Mouse (Mus musculus) forebrain, embryonic 13.5 days (tissue): ENCODE measurements at regions not wholly inside any gene's neighbourhood (a gene's known extent, or its start where the extent isn't known, plus 50 kb on each side); places are given as distances from the start of the nearest gene placed in this dataset.
"Not testable (repeated sequence)": the region's sequence is repeated elsewhere in the genome, so short reads cannot be mapped to it uniquely, and the experiment has no call there.

Source experiments
- ATAC-seq: fragments of 200-750 bp; cut with Nextera tagmentation; 2 replicates; pipeline ENCODE4 v1.8.0; 2017
- H3K27ac ChIP-seq: fragments of 300-500 bp; sonication (generic); 2 replicates; pipeline ENCODE4 v1.5.1; 2015; ENCODE audit warnings: inconsistent platforms, mild to moderate bottlenecking, moderate library complexity
- H3K27me3 ChIP-seq: fragments of 300-500 bp; sonication (generic); 2 replicates; pipeline ENCODE4 v1.6.1; 2015; ENCODE audit warnings: mild to moderate bottlenecking, inconsistent platforms
- H3K36me3 ChIP-seq: fragments of 300-500 bp; sonication (generic); 2 replicates; pipeline ENCODE4 v1.6.1; 2015; ENCODE audit warnings: mild to moderate bottlenecking, inconsistent platforms; ENCODE audit not compliant: poor library complexity, severe bottlenecking
- H3K4me1 ChIP-seq: fragments of 300-500 bp; sonication (generic); 2 replicates; pipeline ENCODE4 v1.6.1; 2015; ENCODE audit warnings: inconsistent platforms
- H3K4me2 ChIP-seq: fragments of 300-500 bp; sonication (generic); 2 replicates; pipeline ENCODE4 v1.6.1; 2015; ENCODE audit warnings: inconsistent platforms, mild to moderate bottlenecking, moderate library complexity
- H3K4me3 ChIP-seq: fragments of 300-500 bp; sonication (generic); 2 replicates; pipeline ENCODE4 v1.5.1; 2015; ENCODE audit warnings: mild to moderate bottlenecking, inconsistent platforms
- H3K9ac ChIP-seq: fragments of 300-500 bp; sonication (generic); 2 replicates; pipeline ENCODE4 v1.6.1; 2015; ENCODE audit warnings: mild to moderate bottlenecking, inconsistent platforms
- H3K9me3 ChIP-seq: fragments of 300-500 bp; sonication (generic); replicated peaks from 2 replicates; pipeline ENCODE4 v1.6.1; 2016; ENCODE audit warnings: inconsistent platforms
- WGBS: fragments of 180-500 bp; shearing (Covaris S2); methylation state at CpG from one replicate; pipeline ENCODE4 v1.1.7; 2015; 5-methylcytosine and 5-hydroxymethylcytosine counted together

DNA sequence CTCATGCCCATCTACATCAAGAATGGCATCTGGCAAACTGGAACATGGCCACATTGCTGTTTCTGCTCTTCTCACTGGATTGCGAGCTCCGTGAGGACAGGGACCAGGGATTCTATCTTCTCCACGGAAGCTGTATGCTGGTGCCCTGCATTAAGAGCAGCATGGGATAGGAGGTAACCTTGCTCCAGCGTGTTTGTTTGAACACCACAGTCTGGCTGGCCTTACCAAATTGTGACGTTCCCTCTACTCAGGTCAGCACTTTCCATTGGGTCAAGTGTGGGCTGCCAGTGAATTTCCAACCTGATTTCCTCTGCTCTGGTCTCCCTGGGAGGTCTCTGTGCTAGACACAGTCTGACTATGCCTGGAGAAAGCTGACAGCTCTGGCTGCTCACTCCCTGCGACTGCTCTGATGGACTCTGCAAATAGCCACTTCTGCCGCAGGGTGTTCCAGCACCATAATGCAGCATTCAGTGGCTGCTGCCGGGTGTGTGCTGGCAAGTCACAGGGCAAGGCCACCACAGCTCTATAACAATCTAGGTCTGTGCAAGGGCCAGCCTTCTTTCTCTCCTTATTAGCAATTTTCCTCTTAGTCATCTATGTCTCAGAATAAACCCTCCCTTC lies 175.6 kb downstream of the Opa1 start:
- Histone ChIP-seq H3K27me3 (peaks cover 9% of the 10 kb centered on the region), H3K27ac (no peak overlapping the region), H3K4me3 (no peak overlapping the region), H3K9me3 (no peaks in the 10 kb centered on the region), H3K4me1 (0 out of 2 replicates have a peak, but pooled peaks cover 6% of the 10 kb centered on the region), H3K36me3 (no peaks in the 10 kb centered on the region), H3K9ac (0 out of 2 replicates have a peak overlapping the region, but pooled peaks have one; percentile 3), H3K4me2 (no peak overlapping the region)
- 68% methylated on average over 8 of the region's 8 CpGs for WGBS
- ATAC-seq: no peak

DNA sequence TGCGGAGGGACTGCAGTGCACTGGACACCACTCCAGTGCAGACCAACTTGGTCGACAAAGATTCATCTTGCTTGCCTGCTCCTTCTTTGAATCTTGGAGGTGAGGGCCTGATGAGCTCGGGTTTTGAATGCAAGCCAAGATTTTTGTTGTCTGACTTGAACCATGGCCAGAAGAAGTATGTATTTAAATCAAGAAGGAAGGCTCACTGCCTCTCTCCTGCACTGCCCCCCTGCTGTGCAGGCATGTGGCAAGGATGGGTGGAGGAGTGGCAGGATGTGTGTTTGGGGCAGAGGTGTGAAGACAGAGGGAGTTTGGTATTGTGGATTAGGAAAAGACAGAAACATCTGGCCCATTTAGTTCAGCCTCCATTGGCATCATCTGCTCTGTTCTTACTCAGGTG lies 179.1 kb downstream of the Opa1 start:
- Histone ChIP-seq H3K4me3 (no peak overlapping the region), H3K36me3 (no peaks in the 10 kb centered on the region), H3K9me3 (no peaks in the 10 kb centered on the region), H3K27me3 (peaks cover 15% of the 10 kb centered on the region), H3K4me2 (no peak overlapping the region), H3K27ac (no peak overlapping the region), H3K9ac (no peak overlapping the region), H3K4me1 (peaks cover 12% of the 10 kb centered on the region; the same call in 1 of the 2 replicates)
- 77% methylated on average over 3 of the region's 3 CpGs for WGBS
- ATAC-seq: no peak

DNA sequence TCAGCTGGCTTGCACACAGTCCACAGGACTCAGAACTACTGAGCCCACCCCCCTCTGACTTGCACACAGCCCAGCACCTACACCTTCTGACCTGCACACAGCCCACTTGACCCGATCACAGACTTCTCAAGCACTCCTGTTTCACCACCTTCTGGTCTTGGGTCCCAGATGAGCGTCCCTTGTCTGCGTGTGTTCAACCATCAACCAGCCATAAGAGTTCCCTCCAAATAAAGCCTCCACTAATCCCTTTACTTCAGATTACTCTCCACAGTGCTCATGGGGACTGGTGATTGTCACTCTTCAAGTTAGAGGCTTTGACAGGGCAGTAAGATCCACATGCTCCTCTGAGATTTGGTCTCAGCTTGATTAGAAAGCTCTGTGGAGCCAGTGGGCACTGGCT lies 180.3 kb downstream of the Opa1 start:
- Histone ChIP-seq H3K4me3 (no peak overlapping the region), H3K27me3 (peaks cover 15% of the 10 kb centered on the region), H3K9me3 (no peaks in the 10 kb centered on the region), H3K27ac (no peak overlapping the region), H3K36me3 (no peaks in the 10 kb centered on the region), H3K4me1 (peaks cover 12% of the 10 kb centered on the region; the same call in 1 of the 2 replicates), H3K9ac (no peak overlapping the region), H3K4me2 (no peak overlapping the region)
- 63% methylated on average over 3 of the region's 3 CpGs for WGBS
- no peak for ATAC-seq

DNA sequence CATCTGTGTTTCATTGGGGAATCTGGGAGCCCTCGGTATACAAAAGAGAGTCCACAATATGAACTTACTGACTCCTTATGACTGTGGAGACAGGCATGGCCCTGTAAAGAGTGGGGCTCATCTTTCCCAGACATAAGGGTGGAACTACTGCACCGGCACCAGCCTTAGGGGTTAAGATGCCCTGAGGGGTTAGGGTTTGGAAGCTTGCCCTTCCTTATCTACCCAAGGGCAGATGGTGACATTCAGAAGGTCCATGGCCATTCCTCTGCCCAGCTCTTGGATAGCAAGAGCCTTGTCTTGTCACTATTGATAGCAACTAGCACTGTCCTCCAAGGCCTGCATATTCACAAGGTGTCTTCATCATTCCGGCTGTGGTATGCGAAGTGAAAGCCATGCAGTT lies 181.5 kb downstream of the Opa1 start:
- H3K9ac ChIP-seq: no peak overlapping the region
- no peaks in the 10 kb centered on the region for H3K9me3 ChIP-seq
- ATAC-seq: no peak
- peaks cover 12% of the 10 kb centered on the region; the same call in 1 of the 2 replicates for H3K4me1 ChIP-seq
- no peak overlapping the region for H3K27ac ChIP-seq
- 95% methylated on average over 4 of the region's 4 CpGs for WGBS
- H3K4me3 ChIP-seq: no peak overlapping the region
- H3K36me3 ChIP-seq: no peaks in the 10 kb centered on the region
- peaks cover 6% of the 10 kb centered on the region for H3K27me3 ChIP-seq
- no peak overlapping the region for H3K4me2 ChIP-seq

DNA sequence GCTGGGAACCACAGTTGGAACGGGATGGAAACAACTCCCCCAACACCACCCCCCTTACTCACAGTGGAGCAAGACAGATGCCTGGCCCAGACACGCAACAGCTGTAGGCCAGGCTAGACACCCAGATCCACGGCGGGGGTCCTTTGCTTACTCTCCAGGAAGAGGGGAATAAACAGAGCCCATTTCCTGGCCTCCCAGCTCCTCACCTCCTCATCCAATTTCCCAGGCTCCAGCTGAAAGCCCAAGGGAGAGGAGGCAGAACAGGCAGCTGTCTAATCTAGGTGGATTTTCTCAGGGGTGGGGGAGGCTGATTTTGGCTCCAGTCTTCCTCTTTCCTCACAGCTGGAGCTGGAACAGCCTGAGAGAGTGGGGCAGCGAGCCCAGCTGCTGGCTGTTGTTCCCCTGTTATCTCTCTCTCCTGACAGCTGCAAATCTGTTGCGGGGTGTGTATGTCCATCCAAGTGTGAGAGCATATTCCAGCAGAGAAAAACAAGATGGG lies 182.7 kb downstream of the Opa1 start:
- Histone ChIP-seq H3K27ac (no peak overlapping the region), H3K27me3 (peaks cover 6% of the 10 kb centered on the region), H3K9ac (no peak overlapping the region), H3K4me2 (no peak overlapping the region), H3K9me3 (0 out of 2 replicates have a peak, but pooled peaks cover 2% of the 10 kb centered on the region), H3K4me1 (peaks cover 12% of the 10 kb centered on the region; the same call in 1 of the 2 replicates), H3K4me3 (no peak overlapping the region), H3K36me3 (no peaks in the 10 kb centered on the region)
- 41% methylated on average over 6 of the region's 6 CpGs for WGBS
- ATAC-seq: 0 out of 2 replicates have a peak, but pooled peaks have one; percentile 51

DNA sequence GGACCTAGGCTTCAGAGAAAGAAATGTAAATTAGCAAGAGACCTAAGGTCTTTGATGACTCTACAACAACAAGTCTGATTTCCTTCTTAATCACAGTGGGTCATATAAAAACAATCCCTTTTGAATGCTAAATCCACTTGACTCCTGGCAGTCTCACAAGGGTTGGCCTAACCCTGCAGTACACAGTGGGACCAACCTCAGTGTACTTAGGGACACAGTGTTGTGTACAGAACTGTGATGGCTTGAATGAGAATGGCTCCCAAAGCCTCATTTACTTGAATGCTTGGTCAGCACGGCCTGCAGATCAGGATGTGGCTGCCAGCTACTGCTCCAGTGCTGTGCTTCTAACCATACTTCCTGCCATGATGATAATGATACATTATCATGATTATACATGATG lies 185.2 kb downstream of the Opa1 start:
- Histone ChIP-seq H3K9ac (no peak overlapping the region), H3K9me3 (0 out of 2 replicates have a peak, but pooled peaks cover 2% of the 10 kb centered on the region), H3K4me2 (no peak overlapping the region), H3K36me3 (no peaks in the 10 kb centered on the region), H3K27ac (no peak overlapping the region), H3K4me1 (peaks cover 6% of the 10 kb centered on the region; the same call in 1 of the 2 replicates), H3K27me3 (peaks cover 6% of the 10 kb centered on the region), H3K4me3 (no peak overlapping the region)
- WGBS: 92% methylated on average over 1 of the region's 1 CpGs
- ATAC-seq: no peak

DNA sequence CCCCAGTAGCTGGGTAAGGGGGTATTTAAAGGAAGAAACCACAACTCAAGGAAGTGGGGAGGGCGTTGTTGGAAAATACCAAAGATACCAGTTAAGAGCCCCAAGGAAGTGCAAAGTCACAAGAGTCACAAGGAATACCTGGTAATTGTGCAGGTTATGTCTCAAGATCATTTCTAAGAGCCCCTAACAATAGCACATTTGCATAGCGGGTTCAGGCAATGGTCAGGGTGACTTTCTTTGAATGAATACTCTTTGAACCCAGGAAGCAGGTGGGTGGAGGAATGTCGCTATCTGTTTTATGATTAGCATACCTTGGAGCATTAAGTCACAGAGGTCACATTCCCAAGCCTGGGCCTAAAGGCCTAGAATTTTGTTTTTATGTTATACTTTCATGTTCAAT lies 186.7 kb downstream of the Opa1 start:
- 99% methylated on average over 3 of the region's 3 CpGs for WGBS
- H3K36me3 ChIP-seq, H3K27ac ChIP-seq, H3K4me3 ChIP-seq, ATAC-seq, H3K9ac ChIP-seq, H3K4me2 ChIP-seq, H3K27me3 ChIP-seq, H3K9me3 ChIP-seq, H3K4me1 ChIP-seq: not testable (repeated sequence)

DNA sequence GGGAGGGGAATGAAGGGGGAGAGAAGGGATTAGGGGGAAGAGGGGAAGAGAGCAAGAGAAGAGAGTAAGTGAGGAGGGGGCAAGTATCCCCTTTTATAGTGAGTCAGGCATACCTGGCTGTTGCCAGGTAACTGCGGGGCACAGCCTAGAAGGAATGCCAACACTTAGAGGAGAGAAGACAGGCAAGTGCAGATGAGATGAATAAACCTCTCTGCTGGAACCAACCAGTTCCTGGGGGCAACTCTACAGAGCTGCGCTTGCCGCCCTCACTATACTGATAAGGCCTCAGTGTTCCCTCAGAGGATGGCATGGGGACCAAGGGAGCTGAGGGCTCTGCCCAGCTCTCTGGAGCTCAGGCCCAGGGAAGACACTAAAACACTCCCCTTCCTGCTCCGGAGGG lies 192.2 kb downstream of the Opa1 start:
- no peaks in the 10 kb centered on the region for H3K36me3 ChIP-seq
- H3K27ac ChIP-seq: peak overlapping the region; percentile 2; the same call in 1 of the 2 replicates
- no peak overlapping the region for H3K4me3 ChIP-seq
- no peak overlapping the region for H3K4me2 ChIP-seq
- H3K9ac ChIP-seq: no peak overlapping the region
- ATAC-seq: no peak
- peaks cover 17% of the 10 kb centered on the region for H3K4me1 ChIP-seq
- no peaks in the 10 kb centered on the region for H3K27me3 ChIP-seq
- WGBS: 40% methylated on average over 4 of the region's 4 CpGs
- no peaks in the 10 kb centered on the region for H3K9me3 ChIP-seq

DNA sequence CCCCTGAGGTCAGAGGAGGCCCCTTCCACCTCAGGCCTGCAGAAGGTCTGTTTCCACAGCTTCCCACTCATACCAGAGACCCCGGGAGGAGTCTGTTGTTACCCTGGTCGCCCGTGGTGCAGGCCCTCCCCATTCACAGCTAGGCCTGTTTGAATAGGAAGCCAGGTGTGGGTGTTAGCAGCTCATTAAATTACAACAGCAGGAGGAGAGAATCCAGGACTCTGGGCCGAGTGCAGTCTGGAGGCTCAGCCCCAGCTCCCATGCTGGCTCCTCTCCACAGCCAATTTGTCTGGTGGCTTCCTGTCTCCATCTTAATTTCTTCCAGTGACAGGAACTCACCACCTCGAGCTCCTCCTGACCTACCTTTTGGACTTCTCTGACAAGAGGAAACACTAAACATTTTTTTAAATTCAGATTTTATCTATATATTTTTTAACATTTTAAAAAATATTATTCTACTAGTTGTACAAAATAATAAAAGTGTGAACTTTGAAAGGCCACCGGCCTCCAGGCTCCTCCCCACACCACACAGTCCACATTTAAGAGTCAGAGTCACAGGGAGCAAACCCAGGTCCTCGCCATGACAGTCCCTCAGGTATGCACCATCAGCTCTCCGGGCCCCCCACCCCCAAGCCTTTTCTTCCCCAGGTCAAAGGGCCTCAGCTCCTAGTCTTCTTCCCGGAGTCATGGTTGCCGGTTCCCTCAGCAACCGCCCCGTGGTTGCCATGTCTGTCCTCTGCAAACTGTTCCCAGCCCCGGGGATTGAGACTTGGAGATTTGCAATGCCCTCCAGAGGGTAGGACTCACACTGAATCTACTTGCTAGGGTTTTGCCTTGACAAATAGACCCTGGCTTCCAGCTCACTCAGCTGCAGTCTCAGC lies 192.8 kb downstream of the Opa1 start:
- ATAC-seq: no peak; the same call in 1 of the 2 replicates
- Histone ChIP-seq H3K9me3 (no peaks in the 10 kb centered on the region), H3K36me3 (no peaks in the 10 kb centered on the region), H3K4me3 (no peak overlapping the region), H3K4me1 (peaks cover 17% of the 10 kb centered on the region), H3K4me2 (no peak overlapping the region), H3K27me3 (no peaks in the 10 kb centered on the region), H3K9ac (no peak overlapping the region), H3K27ac (peak overlapping the region; percentile 2; the same call in 1 of the 2 replicates)
- 36% methylated on average over 13 of the region's 13 CpGs for WGBS

DNA sequence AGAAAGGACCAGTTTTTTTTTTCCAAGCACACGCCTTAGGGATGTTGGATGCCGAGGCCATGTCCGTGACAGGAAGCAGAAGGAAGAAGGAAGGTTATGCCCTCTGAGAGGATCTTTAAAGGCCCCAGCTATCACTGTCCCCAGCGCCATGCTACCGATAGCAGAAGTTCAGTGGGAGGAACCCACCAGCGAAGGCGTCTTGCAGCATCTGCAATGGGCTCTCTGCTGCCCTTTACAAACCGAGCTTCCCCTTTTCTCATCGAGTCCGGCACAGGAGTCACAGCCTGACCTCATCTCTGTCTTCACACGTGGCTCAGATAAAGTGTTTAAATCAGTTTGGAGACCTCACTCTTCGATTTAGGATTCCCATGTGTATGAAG lies 193.5 kb downstream of the Opa1 start:
- peaks cover 17% of the 10 kb centered on the region for H3K4me1 ChIP-seq
- H3K9ac ChIP-seq: no peak overlapping the region
- no peak overlapping the region for H3K4me3 ChIP-seq
- H3K36me3 ChIP-seq: no peaks in the 10 kb centered on the region
- no peak for ATAC-seq
- no peak overlapping the region for H3K27ac ChIP-seq
- no peaks in the 10 kb centered on the region for H3K27me3 ChIP-seq
- H3K9me3 ChIP-seq: no peaks in the 10 kb centered on the region
- H3K4me2 ChIP-seq: no peak overlapping the region
- 80% methylated on average over 12 of the region's 12 CpGs for WGBS

DNA sequence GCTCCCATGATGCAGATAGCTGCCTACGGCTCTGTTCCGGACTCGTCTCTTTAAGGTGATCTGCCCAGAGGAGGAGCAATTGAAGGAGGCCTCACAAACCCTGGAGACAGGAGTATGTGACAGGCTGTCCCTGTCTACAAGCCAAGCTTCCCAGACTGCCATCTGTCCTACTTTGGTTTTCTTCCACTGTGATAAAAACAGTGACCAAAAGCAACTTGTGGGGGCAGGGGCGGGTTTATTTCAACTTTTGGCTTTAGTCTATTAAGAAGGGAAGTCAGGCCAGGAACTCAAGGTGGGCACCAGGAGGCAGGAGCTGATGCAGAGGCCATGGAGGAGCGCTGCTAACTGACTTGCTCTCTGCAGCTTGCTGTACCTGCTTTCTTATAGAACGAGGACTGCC lies 193.9 kb downstream of the Opa1 start:
- ATAC-seq: no peak
- no peak overlapping the region for H3K9ac ChIP-seq
- H3K27me3 ChIP-seq: no peaks in the 10 kb centered on the region
- H3K9me3 ChIP-seq: no peaks in the 10 kb centered on the region
- H3K4me2 ChIP-seq: no peak overlapping the region
- H3K27ac ChIP-seq: no peak overlapping the region
- H3K36me3 ChIP-seq: no peaks in the 10 kb centered on the region
- peaks cover 17% of the 10 kb centered on the region for H3K4me1 ChIP-seq
- WGBS: 88% methylated on average over 6 of the region's 6 CpGs
- H3K4me3 ChIP-seq: no peak overlapping the region

DNA sequence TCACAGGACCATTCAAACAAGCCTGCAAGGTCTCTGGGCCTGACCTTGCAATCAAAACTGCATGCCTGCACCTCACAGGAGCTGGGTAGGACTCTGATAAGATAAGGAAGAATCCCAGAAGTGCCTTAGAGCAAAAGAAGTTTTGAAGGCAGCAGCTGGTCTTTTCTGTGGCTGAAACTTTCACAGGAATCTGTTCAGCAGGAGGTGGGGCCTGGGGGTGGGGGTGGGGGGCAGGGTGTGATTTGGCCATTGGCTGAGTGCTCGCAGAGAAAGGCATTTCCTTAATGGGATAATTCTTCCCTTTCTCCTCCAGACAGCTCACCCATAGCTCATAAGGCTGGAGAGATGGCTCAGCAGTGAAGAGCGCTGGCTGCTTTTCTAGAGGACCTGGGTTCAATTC lies 195.8 kb downstream of the Opa1 start:
- H3K9me3 ChIP-seq: no peaks in the 10 kb centered on the region
- no peak for ATAC-seq
- peaks cover 17% of the 10 kb centered on the region for H3K4me1 ChIP-seq
- H3K36me3 ChIP-seq: no peaks in the 10 kb centered on the region
- no peak overlapping the region for H3K9ac ChIP-seq
- no peaks in the 10 kb centered on the region for H3K27me3 ChIP-seq
- H3K27ac ChIP-seq: no peak overlapping the region
- no peak overlapping the region for H3K4me2 ChIP-seq
- no peak overlapping the region for H3K4me3 ChIP-seq
- 24% methylated on average over 2 of the region's 2 CpGs for WGBS
